Mouse (Mus musculus): ENCODE measurements at regions not wholly inside any gene's neighbourhood (a gene's known extent, or its start where the extent isn't known, plus 50 kb on each side); places are given as distances from the start of the nearest gene placed in this dataset.

DNA sequence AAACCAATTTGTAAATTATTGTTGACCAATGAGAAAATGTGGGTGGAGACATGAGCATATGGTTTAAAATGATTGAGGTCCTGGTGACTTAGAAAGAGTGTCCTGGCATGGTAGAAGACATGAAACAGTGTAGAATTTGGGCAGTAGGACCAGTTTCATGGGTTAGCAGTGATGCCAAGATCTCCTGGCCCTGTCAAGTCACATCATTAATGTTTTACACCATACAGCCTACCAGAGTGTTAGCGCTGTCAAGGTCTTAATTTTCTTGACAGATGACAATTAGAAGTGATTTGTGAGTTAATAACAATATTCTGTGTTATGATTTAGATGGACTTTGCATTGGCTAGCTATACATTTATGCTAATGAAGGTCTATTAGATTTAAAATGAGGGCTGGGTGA lies 939.8 kb downstream of the Pla2g4a start:
- H3K27me3 ChIP-seq, result no peaks in the 10 kb centered on the region
- no peak for ATAC-seq
- TF ChIP-seq CTCF (IDR thresholded peaks at IDR 0.05), result no peak
- in situ Hi-C loops (cut with MboI; ENCODE audit: low pct_unique_long_range_greater_than_20kb), result no loop called here
- DNase-seq (ENCODE audit: low read depth, low spot score), result no peak
- POLR2A ChIA-PET, result no interaction called here
- CTCF ChIA-PET, result no interaction called here

DNA sequence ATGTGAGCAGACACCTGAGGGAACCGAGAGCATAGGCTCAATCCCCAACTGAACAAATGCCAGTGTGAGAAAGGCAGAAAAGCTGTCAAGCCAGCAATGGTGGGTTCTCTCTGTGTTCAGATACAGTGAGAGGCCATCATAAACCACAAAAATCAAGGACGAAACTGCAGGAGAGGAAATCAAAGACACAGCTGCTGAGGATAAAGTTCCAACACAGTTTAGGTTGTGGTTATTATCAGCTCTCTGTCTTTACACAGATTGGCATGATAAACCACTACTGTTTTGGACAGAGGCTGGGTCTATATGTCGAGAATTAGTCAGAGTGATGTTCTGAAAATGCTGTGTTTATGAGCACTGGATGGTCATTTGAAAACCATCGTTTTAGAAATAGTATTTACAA lies 946.5 kb downstream of the Pla2g4a start:
- no peak for TF ChIP-seq CTCF (IDR thresholded peaks at IDR 0.05)
- ChIA-PET CTCF (no interaction called here), POLR2A (no interaction called here)
- ATAC-seq (no peak), DNase-seq (ENCODE audit: low read depth, low spot score) (no peak)
- in situ Hi-C loops (cut with MboI; ENCODE audit: low pct_unique_long_range_greater_than_20kb), result no loop called here
- no peaks in the 10 kb centered on the region for H3K27me3 ChIP-seq

DNA sequence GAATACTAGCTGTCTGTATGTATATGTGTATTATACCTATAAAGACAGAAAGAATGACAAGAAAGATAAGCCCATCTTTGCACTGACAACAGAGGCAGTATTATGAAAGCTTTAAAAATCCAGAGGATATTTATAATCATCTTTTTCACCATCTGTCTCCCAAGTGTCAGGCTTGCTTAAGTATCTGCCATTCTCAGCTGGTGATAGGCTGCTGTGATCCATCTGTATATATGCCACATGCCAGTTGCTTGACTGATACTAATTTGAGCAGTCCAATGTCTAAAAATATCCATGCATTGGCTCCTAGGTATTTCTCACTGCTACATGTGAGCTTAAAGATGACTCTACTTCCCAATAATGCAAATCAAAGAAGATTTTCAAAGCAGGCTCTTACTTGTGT lies 950.3 kb downstream of the Pla2g4a start:
- ATAC-seq (no peak), DNase-seq (ENCODE audit: low read depth, low spot score) (no peak)
- no peaks in the 10 kb centered on the region for H3K27me3 ChIP-seq
- in situ Hi-C loops (cut with MboI; ENCODE audit: low pct_unique_long_range_greater_than_20kb), result no loop called here
- TF ChIP-seq CTCF (IDR thresholded peaks at IDR 0.05), result no peak
- ChIA-PET POLR2A (no interaction called here), CTCF (no interaction called here)

DNA sequence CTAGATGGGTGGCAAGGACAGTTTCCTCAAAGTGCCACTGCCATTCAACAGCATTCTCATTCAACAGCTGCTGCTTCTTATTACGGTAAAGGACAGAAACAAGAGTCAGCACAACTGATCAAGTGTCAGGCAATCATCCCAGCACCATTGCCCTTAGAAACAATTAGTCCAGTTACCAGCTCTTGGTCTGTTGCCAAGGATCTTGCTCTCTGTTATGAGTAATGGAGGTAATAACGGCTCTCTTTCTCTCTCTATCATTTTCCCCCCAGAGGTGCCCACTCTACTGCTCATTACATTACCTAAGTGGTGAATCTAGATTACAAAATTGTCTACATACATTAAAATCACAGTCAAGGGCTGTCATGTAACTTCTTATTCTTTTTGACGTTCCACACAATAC lies 961.0 kb downstream of the Pla2g4a start:
- TF ChIP-seq CTCF (IDR thresholded peaks at IDR 0.05), result no peak
- H3K27me3 ChIP-seq, result no peaks in the 10 kb centered on the region
- ATAC-seq, result no peak
- in situ Hi-C loops (cut with MboI; ENCODE audit: low pct_unique_long_range_greater_than_20kb), result no loop called here
- DNase-seq (ENCODE audit: low read depth, low spot score), result no peak
- POLR2A ChIA-PET, result no interaction called here
- CTCF ChIA-PET, result no interaction called here

- ChIA-PET POLR2A (no interaction called here), CTCF (no interaction called here)
- no peaks in the 10 kb centered on the region for H3K27me3 ChIP-seq
- peak; percentile 17 for TF ChIP-seq CTCF (IDR thresholded peaks at IDR 0.05)
- no peak for ATAC-seq
- DNase-seq (ENCODE audit: low read depth, low spot score), result no peak
- in situ Hi-C loops (cut with MboI; ENCODE audit: low pct_unique_long_range_greater_than_20kb), result no loop called here
Measured at GRCm38 (mm10) chr1:148993586-148993985, 967.5 kb downstream of the Pla2g4a start.

DNA sequence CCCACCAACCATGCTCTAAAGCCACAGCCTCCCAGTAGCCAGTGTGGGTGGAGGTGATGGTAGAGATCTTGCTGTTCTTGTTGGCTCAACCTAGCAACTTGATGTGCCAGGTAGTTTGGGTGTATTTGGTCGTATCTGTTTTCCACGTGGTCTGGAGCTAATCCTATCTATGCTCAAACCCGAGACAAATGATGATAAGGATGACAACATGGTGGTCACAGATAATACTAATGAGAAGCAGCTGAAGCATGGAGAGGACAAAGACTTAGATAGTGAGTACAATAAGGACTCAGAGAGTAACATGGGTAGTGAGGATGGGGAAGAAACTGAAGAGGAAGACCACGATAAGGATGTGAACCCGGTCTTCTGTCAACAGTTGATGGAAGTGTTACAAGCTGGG lies 983.7 kb downstream of the Pla2g4a start:
- in situ Hi-C loops (cut with MboI; ENCODE audit: low pct_unique_long_range_greater_than_20kb), result no loop called here
- TF ChIP-seq CTCF (IDR thresholded peaks at IDR 0.05), result no peak
- ATAC-seq (no peak), DNase-seq (ENCODE audit: low read depth, low spot score) (no peak)
- CTCF ChIA-PET, result no interaction called here
- POLR2A ChIA-PET, result no interaction called here
- H3K27me3 ChIP-seq, result no peaks in the 10 kb centered on the region

- ChIA-PET POLR2A (no interaction called here), CTCF (no interaction called here)
- no peaks in the 10 kb centered on the region for H3K27me3 ChIP-seq
- DNase-seq (ENCODE audit: low read depth, low spot score), result no peak
- no peak for TF ChIP-seq CTCF (IDR thresholded peaks at IDR 0.05)
- in situ Hi-C loops (cut with MboI; ENCODE audit: low pct_unique_long_range_greater_than_20kb), result no loop called here
- no peak for ATAC-seq
Measured at GRCm38 (mm10) chr1:148965358-148965757, 995.7 kb downstream of the Pla2g4a start.

DNA sequence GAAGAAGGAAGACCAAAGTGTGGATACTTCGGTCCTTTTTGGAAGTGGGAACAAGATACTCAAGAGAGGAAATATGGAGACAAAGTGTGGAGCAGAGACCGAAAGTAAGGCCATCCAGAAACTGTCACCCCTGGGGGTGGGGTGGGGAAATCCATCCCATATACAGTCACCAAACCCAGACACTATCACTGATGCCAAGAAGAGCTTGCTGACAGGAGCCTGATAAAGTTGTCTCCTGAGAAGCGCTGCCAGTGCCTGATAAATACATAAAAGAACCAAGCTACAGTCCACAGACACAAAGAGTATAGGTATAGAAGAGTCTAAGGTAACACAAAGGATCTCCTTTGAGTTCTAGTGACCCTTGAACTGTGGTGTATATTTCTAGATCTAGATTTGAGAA lies 1026.7 kb downstream of the Pla2g4a start:
- in situ Hi-C loops (cut with MboI; ENCODE audit: low pct_unique_long_range_greater_than_20kb), result no loop called here
- ATAC-seq, result no peak
- POLR2A ChIA-PET, result no interaction called here
- H3K27me3 ChIP-seq, result no peaks in the 10 kb centered on the region
- no peak for DNase-seq (ENCODE audit: low read depth, low spot score)
- CTCF ChIA-PET, result no interaction called here
- no peak for TF ChIP-seq CTCF (IDR thresholded peaks at IDR 0.05)

DNA sequence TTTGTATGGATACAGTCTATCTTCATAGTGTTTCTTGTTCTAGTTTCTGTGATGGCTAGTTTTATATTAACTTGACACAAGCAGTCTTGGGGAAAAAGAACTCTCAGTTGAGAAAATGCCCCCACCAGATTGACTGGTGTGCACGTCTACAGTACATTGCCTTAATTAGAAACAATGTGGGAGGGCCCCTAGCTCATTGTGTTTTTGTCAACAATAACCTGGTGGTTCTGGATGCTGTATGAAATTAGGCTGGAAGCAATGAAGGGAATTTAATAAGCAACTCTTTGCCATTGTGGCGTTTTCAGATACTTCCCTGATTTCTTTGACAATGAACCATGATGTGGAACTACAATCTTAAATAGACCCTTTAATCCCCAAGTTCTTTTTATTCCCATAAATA lies 1036.6 kb downstream of the Pla2g4a start:
- H3K27me3 ChIP-seq, result no peaks in the 10 kb centered on the region
- in situ Hi-C loops (cut with MboI; ENCODE audit: low pct_unique_long_range_greater_than_20kb), result no loop called here
- ChIA-PET POLR2A (no interaction called here), CTCF (no interaction called here)
- ATAC-seq (no peak), DNase-seq (ENCODE audit: low read depth, low spot score) (no peak)
- TF ChIP-seq CTCF (IDR thresholded peaks at IDR 0.05), result no peak

DNA sequence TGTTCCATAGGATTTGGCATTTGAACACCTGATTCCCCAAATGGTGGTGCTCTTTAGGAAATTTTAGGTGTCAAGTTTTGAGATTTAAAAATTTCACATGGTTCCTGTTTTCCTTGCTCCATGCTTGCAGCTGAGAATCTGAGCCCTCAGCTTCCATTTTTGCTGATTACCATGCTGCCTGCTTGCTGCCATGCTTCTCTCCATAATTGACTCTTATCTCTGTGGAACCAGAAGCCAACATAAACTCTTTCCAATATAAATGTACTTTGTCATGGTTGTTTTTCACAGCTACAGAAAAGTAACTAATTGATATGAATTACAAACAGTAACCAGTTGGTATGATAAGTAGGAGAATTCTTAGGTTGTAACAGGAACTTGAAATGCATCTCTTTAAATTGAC lies 1044.0 kb downstream of the Pla2g4a start:
- in situ Hi-C loops (cut with MboI; ENCODE audit: low pct_unique_long_range_greater_than_20kb), result no loop called here
- ChIA-PET POLR2A (no interaction called here), CTCF (no interaction called here)
- no peak for DNase-seq (ENCODE audit: low read depth, low spot score)
- ATAC-seq, result no peak
- TF ChIP-seq CTCF (IDR thresholded peaks at IDR 0.05), result no peak
- no peaks in the 10 kb centered on the region for H3K27me3 ChIP-seq

DNA sequence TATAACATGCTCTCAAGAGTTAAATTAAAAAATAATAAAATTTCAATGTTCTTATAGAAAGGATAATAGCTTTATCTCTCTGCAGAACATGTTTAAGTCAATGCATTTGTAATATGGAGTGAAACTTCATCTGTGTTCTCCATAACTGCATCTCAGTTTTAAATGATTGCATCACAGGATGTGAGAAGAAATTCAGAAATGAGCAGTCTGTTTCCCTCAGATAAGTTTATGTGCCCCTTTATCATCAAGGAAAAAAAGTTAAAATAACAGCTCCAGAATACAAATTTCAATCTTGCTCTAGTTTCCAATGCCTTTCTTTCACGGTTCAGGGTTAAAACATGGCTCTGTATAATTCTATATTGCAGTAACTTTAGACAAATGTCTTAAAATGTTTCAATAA lies 1048.3 kb downstream of the Pla2g4a start:
- H3K27me3 ChIP-seq, result no peaks in the 10 kb centered on the region
- ChIA-PET CTCF (no interaction called here), POLR2A (no interaction called here)
- TF ChIP-seq CTCF (IDR thresholded peaks at IDR 0.05), result no peak
- DNase-seq (ENCODE audit: low read depth, low spot score) (no peak), ATAC-seq (no peak)
- in situ Hi-C loops (cut with MboI; ENCODE audit: low pct_unique_long_range_greater_than_20kb), result no loop called here

- H3K27me3 ChIP-seq, result no peaks in the 10 kb centered on the region
- TF ChIP-seq CTCF (IDR thresholded peaks at IDR 0.05), result no peak
- DNase-seq (ENCODE audit: low read depth, low spot score), result no peak
- CTCF ChIA-PET, result no interaction called here
- no peak for ATAC-seq
- POLR2A ChIA-PET, result no interaction called here
- in situ Hi-C loops (cut with MboI; ENCODE audit: low pct_unique_long_range_greater_than_20kb), result no loop called here
Measured at GRCm38 (mm10) chr1:148904067-148904466, 1057.0 kb downstream of the Pla2g4a start.

GRCm38 (mm10) chr1:148903093-148903492 lies 1058.0 kb downstream of the Pla2g4a start:
- CTCF ChIA-PET, result no interaction called here
- DNase-seq (ENCODE audit: low read depth, low spot score) (no peak), ATAC-seq (no peak)
- POLR2A ChIA-PET, result no interaction called here
- no peaks in the 10 kb centered on the region for H3K27me3 ChIP-seq
- in situ Hi-C loops (cut with MboI; ENCODE audit: low pct_unique_long_range_greater_than_20kb), result no loop called here
- no peak for TF ChIP-seq CTCF (IDR thresholded peaks at IDR 0.05)

Measured in Patski (cell line).